Mouse (Mus musculus): ENCODE results near the gene Ephb2. TPM values are rescaled to one million over a fixed set of nuclear protein-coding genes. Genes with fewer than 3 reads are reported as not detected.

Ephb2 gene
- polyA plus RNA-seq, 1 experiment from 2014 or later = 18.9 TPM

- peak overlapping the region; percentile 76 for H3K27ac ChIP-seq (replicated peaks)
- 64% methylated on average over 3 of the region's 3 CpGs for WGBS
Measured at GRCm38 (mm10) chr4:136651357-136651811, 184.4 kb downstream of the Ephb2 start.

GRCm38 (mm10) chr4:136650261-136650660 is 185.5 kb downstream of the Ephb2 start:
- Histone ChIP-seq H3K27ac (replicated peaks) (0 out of 2 replicates have a peak overlapping the region, but pooled peaks have one; percentile 23), H3K9me3 (no peaks in the 10 kb centered on the region), H3K9ac (replicated peaks) (no peak overlapping the region), H3K36me3 (peaks cover 5% of the 10 kb centered on the region; the same call in 1 of the 2 replicates), H3K4me3 (no peak overlapping the region), H3K27me3 (no peaks in the 10 kb centered on the region), H3K4me1 (peaks cover 20% of the 10 kb centered on the region), H3K4me2 (replicated peaks) (no peak overlapping the region)
- WGBS = 84% methylated on average over 8 of the region's 8 CpGs
- no peak for ATAC-seq (replicated peaks)

More at GRCm38 (mm10) chr4:136651357-136651811, 184.4 kb downstream of the Ephb2 start:
- Histone ChIP-seq H3K4me1 (peaks cover 20% of the 10 kb centered on the region), H3K27me3 (no peaks in the 10 kb centered on the region), H3K4me2 (replicated peaks) (no peak overlapping the region), H3K4me3 (no peak overlapping the region), H3K36me3 (peaks cover 16% of the 10 kb centered on the region), H3K9me3 (no peaks in the 10 kb centered on the region), H3K9ac (replicated peaks) (no peak overlapping the region)
- ATAC-seq (replicated peaks) = peak; percentile 39; the same call in 1 of the 2 replicates

- Histone ChIP-seq H3K4me1 (peaks cover 20% of the 10 kb centered on the region), H3K27me3 (no peaks in the 10 kb centered on the region), H3K9ac (replicated peaks) (no peak overlapping the region), H3K4me3 (no peak overlapping the region), H3K4me2 (replicated peaks) (no peak overlapping the region), H3K36me3 (peaks cover 3% of the 10 kb centered on the region; the same call in 1 of the 2 replicates), H3K27ac (replicated peaks) (0 out of 2 replicates have a peak overlapping the region, but pooled peaks have one; percentile 23), H3K9me3 (no peaks in the 10 kb centered on the region)
- no peak for ATAC-seq (replicated peaks)
- WGBS = 38% methylated on average over 13 of the region's 13 CpGs
Measured at GRCm38 (mm10) chr4:136649480-136650196, 186.2 kb downstream of the Ephb2 start.

GRCm38 (mm10) chr4:136648922-136649479 is 186.8 kb downstream of the Ephb2 start:
- Histone ChIP-seq H3K4me2 (replicated peaks) (no peak overlapping the region), H3K4me1 (peaks cover 20% of the 10 kb centered on the region), H3K4me3 (no peak overlapping the region), H3K36me3 (no peaks in the 10 kb centered on the region), H3K27me3 (no peaks in the 10 kb centered on the region), H3K27ac (replicated peaks) (no peak overlapping the region), H3K9me3 (no peaks in the 10 kb centered on the region), H3K9ac (replicated peaks) (no peak overlapping the region)
- no peak for ATAC-seq (replicated peaks)
- WGBS = 19% methylated on average over 11 of the region's 11 CpGs

GRCm38 (mm10) chr4:136638890-136639289 is 196.9 kb downstream of the Ephb2 start:
- H3K36me3 ChIP-seq = no peaks in the 10 kb centered on the region
- H3K9ac ChIP-seq (replicated peaks) = no peak overlapping the region
- H3K27ac ChIP-seq (replicated peaks) = no peak overlapping the region
- H3K27me3 ChIP-seq = peaks cover 24% of the 10 kb centered on the region
- H3K4me2 ChIP-seq (replicated peaks) = peak overlapping the region; percentile 13
- WGBS = 2% methylated on average over 10 of the region's 10 CpGs
- H3K4me1 ChIP-seq = peaks cover 11% of the 10 kb centered on the region; the same call in 1 of the 2 replicates
- H3K4me3 ChIP-seq = no peak overlapping the region
- no peak for ATAC-seq (replicated peaks)
- no peaks in the 10 kb centered on the region for H3K9me3 ChIP-seq

GRCm38 (mm10) chr4:136638230-136638750 is 197.5 kb downstream of the Ephb2 start:
- Histone ChIP-seq H3K27me3 (peaks cover 24% of the 10 kb centered on the region), H3K4me3 (peak overlapping the region; percentile 51), H3K27ac (replicated peaks) (no peak overlapping the region), H3K9me3 (no peaks in the 10 kb centered on the region), H3K36me3 (no peaks in the 10 kb centered on the region), H3K4me1 (peaks cover 11% of the 10 kb centered on the region; the same call in 1 of the 2 replicates), H3K9ac (replicated peaks) (no peak overlapping the region), H3K4me2 (replicated peaks) (peak overlapping the region; percentile 74)
- 28% methylated on average over 7 of the region's 7 CpGs for WGBS
- no peak for ATAC-seq (replicated peaks)

GRCm38 (mm10) chr4:136637563-136638229 is 198.1 kb downstream of the Ephb2 start:
- ATAC-seq (replicated peaks) = peak; percentile 76
- Histone ChIP-seq H3K4me1 (peaks cover 11% of the 10 kb centered on the region; the same call in 1 of the 2 replicates), H3K27me3 (peaks cover 24% of the 10 kb centered on the region), H3K9me3 (no peaks in the 10 kb centered on the region), H3K36me3 (no peaks in the 10 kb centered on the region), H3K4me2 (replicated peaks) (peak overlapping the region; percentile 74), H3K9ac (replicated peaks) (peak overlapping the region; percentile 50), H3K4me3 (peak overlapping the region; percentile 51), H3K27ac (replicated peaks) (peak overlapping the region; percentile 46)
- 2% methylated on average over 71 of the region's 76 CpGs for WGBS

- no peaks in the 10 kb centered on the region for H3K36me3 ChIP-seq
- peak overlapping the region; percentile 46 for H3K27ac ChIP-seq (replicated peaks)
- H3K4me2 ChIP-seq (replicated peaks) = peak overlapping the region; percentile 74
- H3K9ac ChIP-seq (replicated peaks) = peak overlapping the region; percentile 50
- WGBS = 17% methylated on average over 37 of the region's 37 CpGs
- no peaks in the 10 kb centered on the region for H3K9me3 ChIP-seq
- peak; percentile 60 for ATAC-seq (replicated peaks)
- peaks cover 24% of the 10 kb centered on the region for H3K27me3 ChIP-seq
- H3K4me1 ChIP-seq = peaks cover 11% of the 10 kb centered on the region; the same call in 1 of the 2 replicates
- peak overlapping the region; percentile 51 for H3K4me3 ChIP-seq
Measured at GRCm38 (mm10) chr4:136636983-136637562, 198.7 kb downstream of the Ephb2 start.

GRCm38 (mm10) chr4:136636511-136636910 is 199.3 kb downstream of the Ephb2 start:
- Histone ChIP-seq H3K4me1 (peaks cover 11% of the 10 kb centered on the region; the same call in 1 of the 2 replicates), H3K4me2 (replicated peaks) (no peak overlapping the region)
- WGBS = 73% methylated on average over 5 of the region's 5 CpGs

GRCm38 (mm10) chr4:136635995-136636394 is 199.8 kb downstream of the Ephb2 start:
- Histone ChIP-seq H3K27me3 (peaks cover 24% of the 10 kb centered on the region), H3K36me3 (no peaks in the 10 kb centered on the region), H3K27ac (replicated peaks) (no peak overlapping the region), H3K9me3 (no peaks in the 10 kb centered on the region), H3K9ac (replicated peaks) (no peak overlapping the region), H3K4me2 (replicated peaks) (no peak overlapping the region), H3K4me3 (no peak overlapping the region), H3K4me1 (peaks cover 16% of the 10 kb centered on the region)
- no peak for ATAC-seq (replicated peaks)

More at GRCm38 (mm10) chr4:136636511-136636910, 199.3 kb downstream of the Ephb2 start:
- Histone ChIP-seq H3K4me3 (no peak overlapping the region), H3K27me3 (peaks cover 24% of the 10 kb centered on the region), H3K9ac (replicated peaks) (no peak overlapping the region), H3K27ac (replicated peaks) (no peak overlapping the region), H3K36me3 (no peaks in the 10 kb centered on the region), H3K9me3 (no peaks in the 10 kb centered on the region)
- no peak for ATAC-seq (replicated peaks)

GRCm38 (mm10) chr4:136631237-136631994 is 204.4 kb downstream of the Ephb2 start:
- Histone ChIP-seq H3K9ac (replicated peaks) (no peak overlapping the region), H3K36me3 (no peaks in the 10 kb centered on the region), H3K4me3 (no peak overlapping the region), H3K27ac (replicated peaks) (no peak overlapping the region), H3K9me3 (no peaks in the 10 kb centered on the region), H3K4me1 (peaks cover 8% of the 10 kb centered on the region; the same call in 1 of the 2 replicates), H3K4me2 (replicated peaks) (no peak overlapping the region), H3K27me3 (peaks cover 6% of the 10 kb centered on the region; the same call in 1 of the 2 replicates)
- ATAC-seq (replicated peaks) = peak; percentile 43; the same call in 1 of the 2 replicates
- 77% methylated on average over 11 of the region's 11 CpGs for WGBS
